Mouse (Mus musculus): ENCODE results near the gene Ank2. TPM values are rescaled to one million over a fixed set of nuclear protein-coding genes. Genes with fewer than 3 reads are reported as not detected.

Ank2 gene
- polyA plus RNA-seq, 1 experiment from 2014 or later: 40.4 TPM

DNA sequence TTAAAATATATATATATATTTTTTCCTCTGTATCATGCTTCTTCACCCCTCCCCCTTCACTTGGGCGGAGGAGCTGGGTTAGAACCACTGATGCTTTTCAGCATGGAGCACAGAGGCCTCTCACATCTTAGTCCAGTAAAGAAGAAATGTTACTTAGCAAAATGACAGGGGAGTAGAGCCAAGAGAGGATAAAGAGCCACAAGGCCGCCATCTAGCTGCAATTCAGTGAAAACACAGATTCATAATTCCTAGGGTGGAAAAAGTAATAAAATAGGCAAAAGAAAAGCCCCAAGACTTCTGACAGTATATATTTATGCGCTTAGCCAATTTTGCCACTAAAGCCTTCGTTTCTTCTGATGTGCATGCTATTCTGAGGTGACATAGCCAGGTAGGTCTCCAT lies 503.2 kb downstream of the Ank2 start:
- H3K27ac ChIP-seq (replicated peaks): no peak overlapping the region; the same call in 1 of the 2 replicates
- H3K27me3 ChIP-seq (ENCODE audit: low read depth, poor library complexity, severe bottlenecking): no peaks in the 10 kb centered on the region
- peaks cover 54% of the 10 kb centered on the region for H3K4me1 ChIP-seq
- WGBS: 74% methylated on average over 4 of the region's 4 CpGs
- H3K9me3 ChIP-seq (replicated peaks): no peaks in the 10 kb centered on the region
- H3K4me3 ChIP-seq: no peak overlapping the region
- DNase-seq (ENCODE audit: low spot score): no peak
- no peaks in the 10 kb centered on the region for H3K36me3 ChIP-seq

DNA sequence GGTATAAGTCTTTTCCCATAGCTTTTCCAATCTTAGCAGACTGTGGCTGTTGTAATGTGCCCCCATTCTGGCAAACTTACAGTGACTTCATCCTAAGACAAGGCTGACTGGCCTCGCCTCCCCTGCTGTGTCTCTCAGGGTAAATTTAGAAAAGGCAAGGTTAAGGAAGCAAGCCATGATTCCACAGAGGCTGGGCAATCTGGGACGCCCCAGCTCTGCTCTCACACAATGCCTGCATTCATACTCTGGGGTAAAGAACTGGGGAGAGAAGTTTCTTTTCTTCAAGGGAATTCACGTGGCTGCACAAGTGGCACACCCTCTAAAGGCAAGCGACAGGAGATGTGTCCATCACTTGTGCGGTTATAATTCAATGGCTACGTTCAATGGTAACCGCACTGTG lies 505.0 kb downstream of the Ank2 start:
- 50% methylated on average over 7 of the region's 7 CpGs for WGBS
- Histone ChIP-seq H3K36me3 (no peaks in the 10 kb centered on the region), H3K4me1 (peaks cover 49% of the 10 kb centered on the region), H3K4me3 (no peak overlapping the region), H3K9me3 (replicated peaks) (no peaks in the 10 kb centered on the region), H3K27ac (replicated peaks) (0 out of 2 replicates have a peak overlapping the region, but pooled peaks have one; percentile 15), H3K27me3 (ENCODE audit: low read depth, poor library complexity, severe bottlenecking) (no peaks in the 10 kb centered on the region)
- DNase-seq (ENCODE audit: low spot score): no peak

DNA sequence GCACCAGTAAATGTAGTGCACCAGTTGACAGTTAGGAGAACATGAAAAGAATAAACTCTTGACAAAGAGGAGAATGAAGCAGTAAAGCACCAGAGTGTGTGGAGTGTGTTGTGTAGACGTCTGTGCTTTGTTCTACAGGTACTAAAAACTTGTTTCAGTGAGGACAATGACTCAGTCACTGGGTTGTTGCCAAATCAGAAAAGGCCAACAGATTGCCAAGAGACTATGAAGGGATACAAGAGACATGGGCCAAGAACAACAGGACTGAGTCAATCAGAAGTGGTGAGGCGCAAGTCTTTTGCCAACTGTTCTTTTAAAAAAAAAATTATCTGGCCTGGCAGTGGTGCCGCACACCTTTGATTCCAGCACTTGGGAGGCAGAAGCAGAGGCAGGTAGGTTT lies 509.2 kb downstream of the Ank2 start:
- Histone ChIP-seq H3K36me3 (peaks cover 10% of the 10 kb centered on the region; the same call in 1 of the 2 replicates), H3K4me1 (peaks cover 12% of the 10 kb centered on the region), H3K27ac (replicated peaks) (no peak overlapping the region), H3K4me3 (no peak overlapping the region), H3K9me3 (replicated peaks) (no peaks in the 10 kb centered on the region), H3K27me3 (ENCODE audit: low read depth, poor library complexity, severe bottlenecking) (no peaks in the 10 kb centered on the region)
- WGBS: 95% methylated on average over 3 of the region's 3 CpGs
- no peak for DNase-seq (ENCODE audit: low spot score)

DNA sequence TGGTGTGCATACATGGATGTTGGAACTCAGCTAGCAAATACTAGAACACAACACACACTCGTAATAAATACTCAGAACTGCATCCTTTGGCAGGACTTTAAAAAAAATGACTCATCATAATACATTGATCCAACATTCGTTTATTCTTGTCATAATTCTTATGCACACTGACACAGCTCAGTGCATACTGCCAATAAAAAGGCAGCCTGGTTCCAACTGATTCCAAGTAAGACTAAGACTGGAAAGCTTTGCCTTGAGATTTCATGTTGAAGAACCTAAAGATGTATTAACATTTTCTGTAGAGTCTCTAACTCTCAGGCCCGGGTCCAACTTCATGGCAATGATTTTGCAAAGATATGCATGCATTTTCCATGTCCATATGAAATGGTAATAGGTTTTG lies 512.5 kb downstream of the Ank2 start:
- Histone ChIP-seq H3K4me1 (no peaks in the 10 kb centered on the region), H3K4me3 (no peak overlapping the region), H3K9me3 (replicated peaks) (no peaks in the 10 kb centered on the region), H3K27ac (replicated peaks) (no peak overlapping the region), H3K27me3 (ENCODE audit: low read depth, poor library complexity, severe bottlenecking) (no peaks in the 10 kb centered on the region), H3K36me3 (peaks cover 12% of the 10 kb centered on the region; the same call in 1 of the 2 replicates)
- no peak for DNase-seq (ENCODE audit: low spot score)
- 87% methylated on average over 3 of the region's 3 CpGs for WGBS

DNA sequence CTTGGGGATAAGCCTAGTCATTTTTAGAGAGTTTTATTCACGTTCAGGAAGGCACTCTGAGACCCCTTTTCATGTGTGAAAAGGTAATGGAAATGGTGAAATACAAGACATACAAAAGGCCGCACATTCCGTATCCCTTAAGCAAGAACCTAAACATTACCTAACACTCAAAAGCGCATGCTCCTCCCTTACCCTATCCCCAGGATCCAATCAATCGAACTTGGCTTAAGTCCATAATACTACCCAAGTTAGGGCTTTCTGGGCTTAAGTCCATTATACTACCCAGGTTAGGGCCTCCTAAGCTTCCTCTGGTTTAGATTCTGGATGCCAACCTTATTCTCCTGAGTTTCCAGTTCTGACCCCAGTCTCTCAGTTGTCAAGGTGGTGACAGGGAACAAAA lies 516.3 kb downstream of the Ank2 start:
- Histone ChIP-seq H3K36me3 (peaks cover 22% of the 10 kb centered on the region), H3K27me3 (ENCODE audit: low read depth, poor library complexity, severe bottlenecking) (no peaks in the 10 kb centered on the region), H3K27ac (replicated peaks) (no peak overlapping the region), H3K4me3 (no peak overlapping the region), H3K9me3 (replicated peaks) (no peaks in the 10 kb centered on the region), H3K4me1 (no peaks in the 10 kb centered on the region)
- 92% methylated on average over 5 of the region's 5 CpGs for WGBS
- no peak for DNase-seq (ENCODE audit: low spot score)

DNA sequence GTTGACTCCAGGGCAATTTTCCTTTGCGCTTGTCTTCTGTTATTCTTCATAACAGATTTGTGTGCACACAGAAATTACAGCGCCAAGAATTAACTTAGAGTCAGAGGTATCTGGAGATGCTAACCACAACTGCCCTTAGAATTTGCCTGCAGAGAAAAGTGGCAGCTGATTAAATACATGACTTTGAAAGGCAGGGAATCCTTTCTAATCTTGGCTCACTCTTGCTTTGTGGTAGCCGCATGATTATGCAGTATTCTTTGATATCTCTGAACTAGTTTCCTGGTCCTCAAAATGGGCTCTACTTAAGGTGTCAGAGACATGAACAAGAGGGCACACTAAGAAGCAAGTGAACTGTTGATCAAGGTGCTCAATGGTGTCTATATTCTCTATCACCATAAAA lies 518.0 kb downstream of the Ank2 start:
- peaks cover 7% of the 10 kb centered on the region for H3K4me1 ChIP-seq
- 94% methylated on average over 3 of the region's 3 CpGs for WGBS

DNA sequence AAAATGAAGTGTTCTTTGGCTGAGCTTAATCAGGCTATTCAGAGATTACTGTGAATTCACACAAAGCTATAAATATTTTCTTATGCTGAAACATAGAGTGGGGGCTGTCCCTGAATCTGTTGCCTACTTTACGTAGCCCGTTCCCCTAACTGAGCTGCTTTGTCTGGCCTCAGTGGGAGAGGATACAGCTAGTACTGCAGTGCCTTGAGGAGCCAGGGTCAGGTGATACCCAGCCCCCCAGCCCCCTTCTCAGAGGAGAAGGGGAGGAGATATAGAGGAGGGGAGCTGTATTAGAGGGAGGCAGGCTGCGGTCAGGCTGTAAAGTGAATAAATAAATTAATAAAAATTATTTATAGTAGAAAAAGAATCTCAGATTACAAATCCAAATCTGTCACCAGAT lies 519.5 kb downstream of the Ank2 start:
- 75% methylated on average over 3 of the region's 3 CpGs for WGBS
- H3K27ac ChIP-seq (replicated peaks): no peak overlapping the region
- H3K4me3 ChIP-seq: no peak overlapping the region
- no peaks in the 10 kb centered on the region for H3K9me3 ChIP-seq (replicated peaks)
- peaks cover 18% of the 10 kb centered on the region for H3K36me3 ChIP-seq
- H3K27me3 ChIP-seq (ENCODE audit: low read depth, poor library complexity, severe bottlenecking): no peaks in the 10 kb centered on the region
- no peak for DNase-seq (ENCODE audit: low spot score)
- H3K4me1 ChIP-seq: peaks cover 12% of the 10 kb centered on the region

More for the DNA sequence above, 518.0 kb downstream of the Ank2 start:
- no peaks in the 10 kb centered on the region for H3K27me3 ChIP-seq (ENCODE audit: low read depth, poor library complexity, severe bottlenecking)
- H3K36me3 ChIP-seq: peaks cover 18% of the 10 kb centered on the region
- no peak for DNase-seq (ENCODE audit: low spot score)
- no peak overlapping the region for H3K4me3 ChIP-seq
- no peak overlapping the region for H3K27ac ChIP-seq (replicated peaks)
- no peaks in the 10 kb centered on the region for H3K9me3 ChIP-seq (replicated peaks)

DNA sequence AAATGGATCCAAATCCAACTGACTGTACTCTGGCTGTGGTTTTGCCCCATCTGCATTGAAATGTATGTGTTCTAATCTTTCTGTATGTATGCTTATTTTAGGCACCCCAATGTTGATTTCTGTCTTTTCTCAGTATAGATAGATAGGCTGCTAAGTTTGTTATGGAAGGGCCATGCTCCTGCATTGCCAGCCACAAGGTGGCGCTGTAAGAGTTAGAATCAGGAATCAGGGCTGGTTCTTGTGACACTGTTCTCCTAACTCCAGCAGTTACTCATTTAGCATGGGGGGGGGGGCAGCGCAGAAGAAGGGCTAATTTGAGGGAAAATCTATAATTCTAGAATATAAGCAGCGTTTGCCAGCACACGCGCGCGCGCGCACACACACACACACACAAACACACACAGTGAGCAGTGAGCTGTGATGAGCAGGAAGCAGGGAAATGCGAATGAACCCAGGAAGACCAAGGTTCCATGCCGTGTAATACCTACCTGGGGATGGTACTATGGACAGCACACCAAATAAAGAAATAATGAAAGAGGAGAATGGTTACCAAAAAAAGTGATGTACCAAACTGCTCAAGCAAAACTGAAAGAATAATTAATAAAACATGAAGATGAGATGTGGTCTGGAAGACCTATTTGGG lies 520.3 kb downstream of the Ank2 start:
- Histone ChIP-seq H3K27ac (replicated peaks) (no peak overlapping the region), H3K4me3 (no peak overlapping the region), H3K9me3 (replicated peaks) (no peaks in the 10 kb centered on the region), H3K36me3 (peaks cover 18% of the 10 kb centered on the region), H3K27me3 (ENCODE audit: low read depth, poor library complexity, severe bottlenecking) (no peaks in the 10 kb centered on the region), H3K4me1 (peaks cover 12% of the 10 kb centered on the region)
- WGBS: 58% methylated on average over 11 of the region's 11 CpGs
- peak; percentile 62 for DNase-seq (ENCODE audit: low spot score)

DNA sequence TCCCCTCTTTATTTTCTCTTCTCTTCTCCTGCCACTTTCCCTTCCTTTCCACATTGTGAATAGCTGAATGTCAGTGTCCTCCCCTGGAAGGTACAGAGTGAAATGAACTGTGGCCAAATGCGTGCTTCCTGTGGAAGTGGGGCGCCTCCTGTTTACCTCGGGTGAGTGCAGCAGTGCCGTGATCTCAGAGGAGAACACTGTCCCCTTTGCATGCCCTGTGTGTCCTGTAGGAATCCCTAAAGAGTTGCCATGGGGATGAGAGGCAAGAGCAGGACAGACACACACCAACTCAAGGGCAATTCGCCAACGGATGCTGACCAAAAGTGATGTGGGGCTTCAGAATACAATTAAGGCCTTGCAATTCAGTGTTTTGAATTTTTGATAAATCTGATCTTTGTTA lies 521.8 kb downstream of the Ank2 start:
- no peak overlapping the region for H3K4me3 ChIP-seq
- H3K4me1 ChIP-seq: peaks cover 12% of the 10 kb centered on the region
- WGBS: 72% methylated on average over 6 of the region's 6 CpGs
- no peak overlapping the region for H3K27ac ChIP-seq (replicated peaks)
- H3K27me3 ChIP-seq (ENCODE audit: low read depth, poor library complexity, severe bottlenecking): no peaks in the 10 kb centered on the region
- no peak for DNase-seq (ENCODE audit: low spot score)
- no peaks in the 10 kb centered on the region for H3K9me3 ChIP-seq (replicated peaks)
- peaks cover 28% of the 10 kb centered on the region for H3K36me3 ChIP-seq

DNA sequence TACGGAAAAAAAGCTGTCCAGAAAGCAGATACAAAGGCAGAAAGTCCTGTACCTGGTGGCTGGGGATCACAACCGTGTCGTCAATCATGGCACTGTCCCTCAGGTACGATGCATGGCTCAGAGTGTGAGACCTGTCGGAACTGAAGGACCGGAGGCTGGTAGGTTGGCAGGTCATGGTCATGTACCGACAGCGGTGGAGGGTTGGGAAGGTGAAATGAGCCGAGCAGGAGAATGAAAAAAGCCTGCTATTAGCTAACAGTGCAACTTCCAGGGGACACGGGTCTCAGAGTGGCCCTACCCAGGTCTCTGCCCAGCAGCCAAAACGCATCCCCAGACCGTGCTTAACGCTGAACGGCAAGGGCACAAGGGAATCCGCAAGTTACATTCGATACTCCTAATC lies 522.4 kb downstream of the Ank2 start:
- Histone ChIP-seq H3K4me1 (peaks cover 12% of the 10 kb centered on the region), H3K27ac (replicated peaks) (no peak overlapping the region), H3K36me3 (peaks cover 30% of the 10 kb centered on the region), H3K27me3 (ENCODE audit: low read depth, poor library complexity, severe bottlenecking) (no peaks in the 10 kb centered on the region), H3K9me3 (replicated peaks) (no peaks in the 10 kb centered on the region), H3K4me3 (no peak overlapping the region)
- no peak for DNase-seq (ENCODE audit: low spot score)
- whole genome bisulfite sequencing: 89% methylated on average over 16 of the region's 16 CpGs

DNA sequence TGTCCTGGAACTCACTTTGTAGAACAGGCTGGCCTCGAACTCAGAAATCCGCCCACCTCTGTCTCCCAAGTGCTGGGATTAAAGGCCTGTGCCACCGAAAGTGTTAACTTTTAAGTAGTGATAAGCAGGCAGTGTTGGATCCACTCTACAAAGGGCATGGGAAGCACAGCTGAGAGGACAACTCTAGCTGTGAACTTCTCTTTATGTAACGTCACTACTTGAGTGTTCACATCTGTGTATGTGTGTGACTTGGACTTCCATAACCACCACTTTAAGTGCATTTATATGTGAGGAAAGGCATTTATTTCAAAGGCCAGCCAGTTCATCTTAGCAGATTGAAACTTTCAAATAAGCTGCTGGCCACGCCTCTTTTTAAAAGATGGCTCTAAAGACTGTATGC lies 523.7 kb downstream of the Ank2 start:
- no peak overlapping the region for H3K27ac ChIP-seq (replicated peaks)

DNA sequence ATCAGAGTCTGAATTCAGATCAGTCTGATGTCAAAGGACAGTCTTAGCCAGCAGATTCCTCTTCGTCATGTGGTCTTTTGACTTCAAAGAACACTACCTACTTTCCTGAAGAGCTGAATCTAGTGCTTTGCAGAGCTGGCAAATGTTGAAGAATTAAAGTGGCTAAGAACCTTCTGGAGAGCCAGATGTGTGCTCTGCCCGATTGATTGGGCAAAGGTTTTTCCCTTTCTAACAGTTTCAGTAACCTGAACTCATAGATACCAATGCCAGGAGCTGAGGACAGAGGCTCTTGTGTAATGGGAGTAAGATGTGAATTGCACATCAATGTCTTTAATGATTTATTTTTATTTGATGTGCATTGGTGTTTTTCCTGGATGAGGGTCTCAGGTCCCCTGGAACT lies 525.6 kb downstream of the Ank2 start:
- 91% methylated on average over 2 of the region's 2 CpGs for WGBS
- Histone ChIP-seq H3K9me3 (replicated peaks) (no peaks in the 10 kb centered on the region), H3K4me1 (peaks cover 12% of the 10 kb centered on the region), H3K36me3 (peaks cover 17% of the 10 kb centered on the region; the same call in 1 of the 2 replicates), H3K27me3 (ENCODE audit: low read depth, poor library complexity, severe bottlenecking) (no peaks in the 10 kb centered on the region), H3K4me3 (no peak overlapping the region), H3K27ac (replicated peaks) (no peak overlapping the region)
- DNase-seq (ENCODE audit: low spot score): no peak

More for the DNA sequence above, 523.7 kb downstream of the Ank2 start:
- Histone ChIP-seq H3K4me3 (no peak overlapping the region), H3K9me3 (replicated peaks) (no peaks in the 10 kb centered on the region), H3K4me1 (peaks cover 12% of the 10 kb centered on the region), H3K36me3 (peaks cover 21% of the 10 kb centered on the region; the same call in 1 of the 2 replicates), H3K27me3 (ENCODE audit: low read depth, poor library complexity, severe bottlenecking) (no peaks in the 10 kb centered on the region)
- 78% methylated on average over 5 of the region's 5 CpGs for WGBS
- DNase-seq (ENCODE audit: low spot score): no peak

DNA sequence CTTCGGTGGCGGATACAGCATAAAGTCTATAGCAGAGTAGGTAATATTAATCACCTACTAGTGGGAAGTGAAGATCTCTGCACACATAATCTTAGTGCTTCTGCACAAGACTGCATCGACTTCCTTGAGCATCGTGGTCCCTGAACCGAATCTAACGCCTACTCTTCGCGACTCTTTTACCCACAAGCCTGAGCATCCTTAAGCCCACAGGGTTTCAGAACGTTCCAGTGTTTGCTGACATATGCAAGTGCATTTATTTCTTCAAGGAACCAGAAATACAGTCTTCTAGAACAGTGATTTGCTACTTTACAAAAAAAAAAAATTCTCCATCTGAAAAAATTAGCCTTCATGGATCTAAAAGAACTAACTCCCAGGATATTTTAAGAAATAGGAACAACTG lies 527.6 kb downstream of the Ank2 start:
- Histone ChIP-seq H3K27me3 (ENCODE audit: low read depth, poor library complexity, severe bottlenecking) (no peaks in the 10 kb centered on the region), H3K27ac (replicated peaks) (no peak overlapping the region)
- no peak for DNase-seq (ENCODE audit: low spot score)

More for the DNA sequence above, 527.6 kb downstream of the Ank2 start:
- no peaks in the 10 kb centered on the region for H3K9me3 ChIP-seq (replicated peaks)
- peaks cover 17% of the 10 kb centered on the region; the same call in 1 of the 2 replicates for H3K36me3 ChIP-seq
- H3K4me1 ChIP-seq: peaks cover 5% of the 10 kb centered on the region; the same call in 1 of the 2 replicates
- whole genome bisulfite sequencing: 93% methylated on average over 9 of the region's 9 CpGs
- no peak overlapping the region for H3K4me3 ChIP-seq

Data from midbrain, embryonic 10.5 days (tissue).